Mouse (Mus musculus): ENCODE measurements around the gene Ryr1.
"Not testable (repeated sequence)": the region's sequence is repeated elsewhere in the genome, so short reads cannot be mapped to it uniquely, and the experiment has no call there.

The Ryr1 gene

GRCm38 (mm10) chr7:29075208-29075607 is 49.8 kb downstream of the Ryr1 start:
- no peak for DNase-seq

- DNase-seq, result peak; percentile 9
Observed at GRCm38 (mm10) chr7:29072689-29073088, 52.3 kb downstream of the Ryr1 start.

- no peak for DNase-seq
Observed at GRCm38 (mm10) chr7:29071169-29071891, 53.6 kb downstream of the Ryr1 start.

- DNase-seq, result no peak
Observed at GRCm38 (mm10) chr7:29070364-29071168, 54.4 kb downstream of the Ryr1 start.

GRCm38 (mm10) chr7:29067758-29068157 is 57.2 kb downstream of the Ryr1 start:
- peak; percentile 62 for DNase-seq

GRCm38 (mm10) chr7:29063476-29063875 is 61.5 kb downstream of the Ryr1 start:
- DNase-seq, result not testable (repeated sequence)

- no peak for DNase-seq
Observed at GRCm38 (mm10) chr7:29061522-29062037, 63.4 kb downstream of the Ryr1 start.

GRCm38 (mm10) chr7:29059445-29059844 is 65.5 kb downstream of the Ryr1 start:
- DNase-seq, result no peak

GRCm38 (mm10) chr7:29052821-29053220 is 72.2 kb downstream of the Ryr1 start:
- peak; percentile 23 for DNase-seq

- peak; percentile 45 for DNase-seq
Observed at GRCm38 (mm10) chr7:29050797-29051196, 74.2 kb downstream of the Ryr1 start.

- no peak for DNase-seq
Observed at GRCm38 (mm10) chr7:29048615-29049014, 76.4 kb downstream of the Ryr1 start.

GRCm38 (mm10) chr7:29048070-29048469 is 76.9 kb downstream of the Ryr1 start:
- DNase-seq, result no peak

- DNase-seq, result no peak
Observed at GRCm38 (mm10) chr7:29046533-29046932, 78.4 kb downstream of the Ryr1 start.

GRCm38 (mm10) chr7:29044302-29044701 is 80.7 kb downstream of the Ryr1 start:
- DNase-seq, result no peak

- no peak for DNase-seq
Observed at GRCm38 (mm10) chr7:29043674-29044057, 81.3 kb downstream of the Ryr1 start.

- DNase-seq, result peak; percentile 82
Observed at GRCm38 (mm10) chr7:29043016-29043673, 81.8 kb downstream of the Ryr1 start.

- no peak for DNase-seq
Observed at GRCm38 (mm10) chr7:29041194-29041593, 83.8 kb downstream of the Ryr1 start.

GRCm38 (mm10) chr7:29039985-29040661 is 84.9 kb downstream of the Ryr1 start:
- DNase-seq, result peak; percentile 22

- DNase-seq, result peak; percentile 91
Observed at GRCm38 (mm10) chr7:29039604-29039984, 85.4 kb downstream of the Ryr1 start.

GRCm38 (mm10) chr7:29037261-29037660 is 87.7 kb downstream of the Ryr1 start:
- no peak for DNase-seq

- DNase-seq, result no peak
Observed at GRCm38 (mm10) chr7:29032685-29033084, 92.3 kb downstream of the Ryr1 start.

- DNase-seq, result no peak
Observed at GRCm38 (mm10) chr7:29031641-29032040, 93.3 kb downstream of the Ryr1 start.
